Mouse (Mus musculus) liver, postnatal 0 days (tissue): ENCODE data around the gene Srl.

Source experiments
- CTCF ChIP-seq: sonication (generic); IDR thresholded peaks from 2 replicates; pipeline ENCODE4 v1.5.1; 2016; ENCODE audit warnings: antibody characterized with exemption, low read depth
- EP300 ChIP-seq: IDR thresholded peaks from 2 replicates; pipeline ENCODE4 v1.6.1; 2016; ENCODE audit warnings: antibody characterized with exemption, low read depth, mild to moderate bottlenecking

DNA sequence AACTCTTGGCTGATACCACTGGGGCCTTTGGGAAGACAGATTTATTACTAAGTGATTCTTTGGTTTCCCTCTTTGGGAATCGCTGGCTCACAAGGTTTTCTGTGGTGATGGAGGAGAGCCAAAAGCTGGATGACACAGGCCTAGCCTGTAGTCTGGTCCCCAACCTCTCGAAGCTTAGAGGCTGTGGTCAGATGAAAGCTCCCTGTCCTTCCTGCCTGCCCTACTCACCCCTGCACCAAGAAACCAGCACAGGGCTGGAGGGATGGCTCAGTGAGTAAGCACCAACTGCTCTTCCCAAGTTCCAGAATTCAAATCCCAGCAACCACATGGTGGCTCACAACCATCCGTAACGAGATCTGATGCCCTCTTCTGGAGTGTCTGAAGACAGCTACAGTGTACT is 2.1 kb downstream of the Srl start:
- TF ChIP-seq EP300 (no peak), CTCF (no peak)
